Mouse (Mus musculus) telencephalon, adult 2 months (tissue): ENCODE data around the gene Iqch.

Experiments used
- DNase-seq: peaks from one replicate; pipeline ENCODE4 v3.0.0-alpha.2; 2011; ENCODE audit warnings: low read depth, low spot score

The Iqch gene

DNA sequence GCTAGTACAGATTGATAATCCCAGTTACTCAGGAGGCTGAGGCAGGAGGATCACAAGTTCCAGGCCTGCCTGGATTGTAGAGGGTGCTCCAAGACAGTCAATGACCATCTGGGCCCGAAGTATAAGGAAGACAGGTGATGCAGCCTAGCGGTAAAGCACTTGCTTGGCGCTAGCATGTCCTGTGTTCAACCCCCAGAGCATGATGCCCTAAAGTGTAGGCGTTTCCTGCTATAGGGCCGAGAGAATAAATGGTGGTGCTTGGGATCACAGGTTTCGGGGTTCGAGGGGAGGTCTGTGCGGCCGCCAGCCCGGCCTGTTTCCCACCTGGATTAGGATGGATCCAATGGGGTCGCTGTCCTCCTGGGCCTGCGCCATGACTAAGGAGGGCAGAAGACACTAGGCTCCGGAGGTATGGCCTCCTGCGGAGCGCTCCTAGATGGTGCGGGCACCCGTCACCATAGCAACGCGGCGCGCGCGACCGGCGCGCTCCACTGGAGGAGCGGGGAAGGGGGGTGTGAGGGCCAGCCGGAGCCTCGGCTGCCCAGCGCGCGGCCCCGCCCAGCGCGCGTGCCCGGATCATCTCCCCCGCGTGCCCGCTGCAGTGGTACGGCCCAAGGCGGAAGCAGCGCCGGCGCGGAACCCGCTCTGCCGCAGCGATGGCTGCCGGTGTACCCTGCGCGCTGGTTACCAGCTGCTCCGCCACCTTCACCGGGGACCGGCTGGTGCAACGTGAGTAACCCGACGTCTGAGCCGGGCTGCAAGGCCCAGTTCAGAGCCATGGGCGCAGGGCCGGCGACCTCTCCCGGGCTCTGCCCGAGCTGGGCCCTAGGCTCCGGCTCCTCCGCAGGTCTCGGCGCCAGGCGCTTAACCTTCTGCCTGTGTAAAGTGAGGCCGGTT lies at the start of gene Iqch, which contains the start of gene Aagab:
Gene Iqch, minus strand, starts transcription at position 451 of the 897 bp plus-strand sequence.
Gene Aagab, plus strand, starts transcription at position 618 of the 897 bp plus-strand sequence.
- peak; percentile 92 for DNase-seq

DNA sequence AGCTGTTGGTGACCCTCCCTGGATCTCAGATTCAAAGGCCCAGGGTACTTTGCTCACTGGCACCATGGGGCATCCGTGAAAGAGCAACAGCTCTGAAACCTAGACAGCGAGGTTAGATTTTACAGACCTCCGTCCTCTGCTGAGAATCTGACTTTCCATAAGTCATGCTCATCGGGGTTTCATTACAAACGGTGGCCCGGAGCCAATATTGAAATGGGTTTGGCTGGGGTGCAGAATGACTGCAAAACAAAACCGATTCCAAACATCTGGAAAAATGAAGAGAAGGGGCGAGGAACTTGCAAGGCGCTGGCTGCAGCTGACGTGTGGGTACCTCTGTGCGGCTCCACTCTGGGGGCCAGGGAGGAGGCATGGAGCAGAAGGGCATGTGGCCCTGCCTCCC lies 49.3 kb upstream of the Iqch start:
- DNase-seq, result no peak

DNA sequence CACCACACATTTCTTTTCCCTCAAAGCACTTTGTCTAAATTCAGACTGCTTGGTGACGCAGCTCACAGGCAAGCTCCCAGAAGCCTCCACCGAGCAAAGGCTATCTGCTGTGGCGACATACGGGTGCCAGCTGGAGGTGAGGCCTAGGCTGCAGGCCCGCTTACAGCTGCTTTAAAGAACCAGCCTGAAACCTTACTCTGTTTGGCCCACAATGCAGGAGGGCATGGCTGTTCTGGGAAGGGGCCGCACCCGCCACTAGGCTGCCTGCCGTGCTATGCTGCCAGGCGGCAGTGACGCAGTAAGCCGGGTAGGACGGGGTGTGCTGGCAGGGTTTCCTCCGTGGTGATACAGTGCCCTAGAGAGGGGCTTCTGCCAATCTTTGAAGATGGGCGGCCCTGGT lies 48.6 kb upstream of the Iqch start:
- no peak for DNase-seq

GRCm38 (mm10) chr9:63649841-63650545 lies 47.7 kb upstream of the Iqch start:
- DNase-seq, result no peak

DNA sequence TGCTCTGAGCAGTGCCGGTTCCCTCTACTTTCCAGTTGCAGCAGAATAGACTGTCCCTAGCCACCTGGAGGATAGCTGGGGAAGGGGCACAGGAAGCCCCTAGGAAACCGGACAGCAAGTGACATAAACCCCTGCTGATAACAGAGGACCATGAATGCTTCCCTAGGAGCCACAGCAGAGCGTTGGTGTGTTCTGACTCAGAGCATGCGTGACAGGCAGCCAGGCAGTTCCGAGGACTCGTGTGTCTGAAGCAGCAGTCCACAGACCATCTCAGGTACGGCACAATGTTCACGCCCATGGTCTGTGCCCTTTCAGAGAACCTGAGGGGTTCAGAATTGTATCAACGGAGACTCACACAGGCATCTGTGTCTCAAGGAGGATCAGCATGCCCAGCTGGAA lies 46.2 kb upstream of the Iqch start:
- DNase-seq, result no peak

GRCm38 (mm10) chr9:63647581-63648519 lies 45.6 kb upstream of the Iqch start:
- no peak for DNase-seq

DNA sequence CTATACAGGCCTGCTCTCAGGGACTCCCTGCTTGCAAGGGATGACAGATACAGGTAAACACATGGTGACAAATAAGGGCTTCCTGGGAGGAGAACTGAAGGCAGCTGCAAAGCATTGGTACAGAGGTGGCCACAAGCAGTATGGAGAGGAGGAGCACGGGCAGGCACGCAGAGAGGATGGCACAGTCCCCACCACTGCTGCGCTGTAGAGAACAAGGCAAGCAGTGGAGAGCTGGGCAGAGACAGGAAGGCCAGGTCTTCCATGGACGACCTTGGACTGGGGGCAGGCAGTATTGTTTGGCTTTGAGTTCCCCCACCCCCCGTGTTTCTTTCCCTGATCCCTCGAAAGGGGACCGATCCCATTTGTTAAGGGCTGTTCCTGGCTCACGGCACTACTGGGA lies 42.8 kb upstream of the Iqch start:
- DNase-seq, result no peak

DNA sequence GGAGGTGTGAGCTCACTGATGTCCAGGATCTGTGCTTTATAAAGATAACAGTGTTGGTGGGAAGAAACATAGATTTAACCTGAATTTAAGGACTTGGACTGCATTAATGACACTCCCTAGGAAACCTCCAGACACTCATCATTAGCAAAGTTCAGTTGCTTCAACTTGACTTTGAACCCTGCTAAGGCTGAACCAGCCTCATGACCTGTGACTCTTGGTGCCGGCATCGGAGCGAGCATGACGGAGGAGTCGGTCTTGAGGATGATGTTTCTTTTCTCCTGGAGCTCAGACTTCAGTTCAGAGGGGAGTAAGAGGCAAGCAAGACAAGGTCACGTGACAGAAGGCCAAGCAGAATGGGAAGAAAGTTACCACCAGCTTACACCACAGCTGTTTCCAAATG lies 41.7 kb upstream of the Iqch start:
- DNase-seq, result no peak

DNA sequence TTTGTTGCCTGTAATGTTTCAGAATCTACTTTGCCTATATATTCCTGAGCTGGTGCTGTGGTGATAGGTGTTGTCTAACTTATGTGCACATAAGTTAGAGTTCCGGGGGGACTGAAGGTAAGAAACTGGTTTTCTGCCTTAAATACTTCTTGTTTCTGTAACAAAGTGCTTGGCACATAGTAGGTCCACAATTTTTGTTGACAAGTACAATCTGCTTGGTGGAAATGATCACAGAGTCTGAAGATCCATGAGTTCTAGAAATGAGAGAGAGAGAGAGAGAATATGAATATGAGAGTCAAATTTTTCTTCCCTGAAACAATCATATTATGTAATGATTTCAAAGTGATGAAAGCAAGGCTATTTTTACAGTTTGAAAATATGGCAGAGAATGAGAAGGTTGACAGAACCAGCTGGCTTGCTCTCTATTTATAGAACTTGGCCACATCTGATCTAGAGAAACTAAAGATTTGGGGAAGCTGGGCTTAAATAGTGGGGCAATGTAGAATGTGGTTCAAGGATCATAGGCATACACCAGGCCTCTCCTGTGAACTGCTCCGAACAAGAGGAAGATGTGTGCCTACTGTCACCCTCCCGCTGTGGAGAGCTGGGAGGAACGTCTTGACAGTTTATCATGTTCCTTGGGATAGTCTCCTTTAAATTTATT lies 39.8 kb upstream of the Iqch start:
- peak; percentile 84 for DNase-seq

DNA sequence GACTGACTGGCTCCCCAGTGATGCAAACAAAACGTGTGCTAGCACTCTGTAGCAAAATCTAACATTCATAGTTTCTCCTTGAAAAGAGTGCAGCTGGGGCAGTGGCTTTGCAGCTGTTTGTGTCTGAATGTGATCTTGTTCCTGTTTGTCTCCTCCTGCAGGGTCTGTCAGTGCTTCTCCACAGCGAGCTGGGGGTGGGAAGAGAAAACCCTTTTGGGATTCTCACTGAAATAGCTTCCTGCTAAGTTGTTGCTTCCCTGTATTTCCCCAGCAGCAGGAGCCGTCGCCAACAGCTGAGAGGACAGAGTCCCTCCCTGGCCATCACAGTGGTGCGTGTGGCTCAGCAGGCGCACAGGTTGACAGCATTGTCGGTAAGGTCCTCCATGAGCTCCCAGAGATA lies 33.8 kb upstream of the Iqch start:
- DNase-seq, result no peak

DNA sequence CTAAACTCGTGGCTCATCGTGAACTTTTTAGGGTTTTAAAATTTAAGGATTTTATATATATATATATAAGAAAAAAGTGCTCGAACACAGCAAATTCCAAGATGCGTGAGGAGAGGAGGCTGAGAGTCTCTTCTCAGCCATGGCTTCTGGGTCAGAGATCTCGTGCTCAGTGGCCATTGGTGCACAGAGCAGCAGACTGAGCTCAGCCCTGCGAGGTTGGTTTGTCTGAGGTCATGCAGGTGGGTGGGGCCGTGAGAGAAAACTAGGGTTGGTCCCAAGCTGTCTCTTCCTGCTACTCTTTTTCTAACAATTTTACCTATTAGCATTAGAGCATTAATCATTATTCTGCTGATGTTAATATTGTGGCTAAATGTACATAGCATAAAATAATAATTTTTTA lies 31.0 kb upstream of the Iqch start:
- no peak for DNase-seq

DNA sequence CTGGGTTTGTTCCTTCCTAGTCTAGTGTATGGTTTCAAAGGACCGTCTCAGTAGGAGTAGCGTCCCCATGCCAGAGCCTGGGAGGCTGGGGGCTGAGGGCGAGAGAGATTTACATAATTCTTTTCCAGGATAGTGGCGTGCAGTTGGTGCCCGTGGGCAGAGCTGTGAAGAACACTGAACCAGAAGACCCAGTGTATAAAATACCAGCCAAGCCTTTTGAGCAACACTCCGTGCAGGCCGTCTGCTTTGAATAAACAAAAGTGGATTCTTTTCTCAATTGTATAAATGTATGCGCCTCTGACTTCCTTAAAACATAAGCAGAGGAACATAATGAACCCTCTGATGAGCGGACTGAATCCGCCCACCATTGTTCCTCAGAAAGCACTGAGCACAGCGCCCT lies 30.6 kb upstream of the Iqch start:
- DNase-seq, result peak; percentile 90

- DNase-seq, result no peak
These were observed 29.8 kb upstream of the Iqch start for GRCm38 (mm10) chr9:63632045-63632444.

DNA sequence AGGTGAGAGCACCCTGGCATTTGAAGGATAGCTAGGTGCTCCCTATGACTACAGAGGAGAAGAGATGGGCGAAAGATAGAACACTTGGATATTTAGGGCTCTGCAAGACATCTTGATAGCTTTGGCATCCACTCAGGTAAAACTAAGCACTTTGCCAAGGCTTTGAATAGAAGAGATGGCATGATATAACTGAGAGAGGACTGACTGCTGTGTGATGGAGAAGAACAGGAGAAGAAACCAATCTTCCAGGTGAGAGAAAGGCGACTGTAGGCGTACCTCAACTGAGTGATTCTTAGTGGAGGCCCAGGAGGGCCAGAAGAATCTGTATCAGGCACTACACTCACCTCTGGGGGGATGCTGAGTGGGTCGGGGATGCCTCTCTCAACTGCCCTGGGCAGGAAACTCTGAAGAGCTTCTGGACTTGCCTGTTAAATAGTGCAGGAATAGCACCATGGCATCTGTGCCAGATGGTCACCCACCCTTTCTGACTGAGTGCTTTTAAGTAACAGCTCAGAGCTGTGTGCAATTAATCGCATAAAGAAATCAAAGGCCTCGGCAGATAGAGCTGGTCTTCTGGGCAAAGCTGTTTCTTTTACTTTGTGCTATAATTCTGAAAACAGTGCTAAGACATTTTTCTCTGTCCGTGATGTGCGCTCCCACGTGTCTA lies 22.9 kb upstream of the Iqch start:
- DNase-seq, result no peak

DNA sequence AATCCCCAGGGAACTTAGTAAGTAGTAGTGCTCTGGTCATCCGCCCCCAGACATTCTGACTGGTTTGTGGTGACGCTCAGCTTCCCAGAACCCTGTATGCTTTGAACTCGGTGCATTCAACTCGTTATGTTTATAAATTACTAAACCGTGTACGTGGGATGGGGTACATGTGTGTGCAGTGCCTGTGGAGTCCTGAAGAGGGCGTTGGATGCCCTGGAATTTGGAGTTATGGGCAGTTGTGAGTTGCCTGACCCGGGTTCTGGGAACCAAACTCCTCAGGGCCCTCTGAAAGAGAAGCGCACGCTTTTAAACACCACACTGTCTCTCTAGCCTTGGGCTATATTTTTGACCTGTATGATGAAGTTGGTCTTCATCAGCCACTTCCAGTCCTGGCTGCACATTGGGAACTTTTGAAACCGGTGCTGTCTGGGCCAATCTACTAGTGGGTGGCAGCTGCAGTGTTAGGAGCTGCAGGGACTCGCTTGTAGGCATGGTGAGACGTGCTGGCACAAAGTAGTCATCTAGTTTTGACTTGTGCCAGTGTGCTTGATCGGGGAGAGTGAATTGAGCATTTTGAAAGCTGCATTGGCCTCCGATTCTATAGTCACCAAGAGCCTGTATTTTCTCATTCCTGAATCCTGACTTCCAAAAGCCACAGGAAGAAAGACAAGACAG lies 21.7 kb upstream of the Iqch start:
- no peak for DNase-seq

DNA sequence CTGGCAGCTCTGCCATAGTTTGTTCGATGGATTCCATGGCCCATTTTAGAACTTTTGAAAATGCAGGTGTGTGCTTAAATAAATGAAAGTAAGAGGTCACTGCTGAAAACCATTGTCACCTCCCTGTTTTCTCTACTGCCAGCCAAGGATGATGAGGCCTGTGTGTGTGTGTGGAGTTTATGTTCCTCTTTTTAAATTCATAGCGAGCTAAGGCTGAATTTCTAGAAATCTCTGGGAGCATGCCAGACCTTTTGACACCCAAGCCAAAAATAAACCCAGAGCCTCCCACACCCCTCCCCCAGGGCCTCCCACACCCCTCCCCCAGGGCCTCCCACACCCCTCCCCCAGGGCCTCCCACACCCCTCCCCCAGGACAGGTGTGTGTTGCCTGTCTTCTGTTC lies 15.7 kb upstream of the Iqch start:
- DNase-seq, result no peak

DNA sequence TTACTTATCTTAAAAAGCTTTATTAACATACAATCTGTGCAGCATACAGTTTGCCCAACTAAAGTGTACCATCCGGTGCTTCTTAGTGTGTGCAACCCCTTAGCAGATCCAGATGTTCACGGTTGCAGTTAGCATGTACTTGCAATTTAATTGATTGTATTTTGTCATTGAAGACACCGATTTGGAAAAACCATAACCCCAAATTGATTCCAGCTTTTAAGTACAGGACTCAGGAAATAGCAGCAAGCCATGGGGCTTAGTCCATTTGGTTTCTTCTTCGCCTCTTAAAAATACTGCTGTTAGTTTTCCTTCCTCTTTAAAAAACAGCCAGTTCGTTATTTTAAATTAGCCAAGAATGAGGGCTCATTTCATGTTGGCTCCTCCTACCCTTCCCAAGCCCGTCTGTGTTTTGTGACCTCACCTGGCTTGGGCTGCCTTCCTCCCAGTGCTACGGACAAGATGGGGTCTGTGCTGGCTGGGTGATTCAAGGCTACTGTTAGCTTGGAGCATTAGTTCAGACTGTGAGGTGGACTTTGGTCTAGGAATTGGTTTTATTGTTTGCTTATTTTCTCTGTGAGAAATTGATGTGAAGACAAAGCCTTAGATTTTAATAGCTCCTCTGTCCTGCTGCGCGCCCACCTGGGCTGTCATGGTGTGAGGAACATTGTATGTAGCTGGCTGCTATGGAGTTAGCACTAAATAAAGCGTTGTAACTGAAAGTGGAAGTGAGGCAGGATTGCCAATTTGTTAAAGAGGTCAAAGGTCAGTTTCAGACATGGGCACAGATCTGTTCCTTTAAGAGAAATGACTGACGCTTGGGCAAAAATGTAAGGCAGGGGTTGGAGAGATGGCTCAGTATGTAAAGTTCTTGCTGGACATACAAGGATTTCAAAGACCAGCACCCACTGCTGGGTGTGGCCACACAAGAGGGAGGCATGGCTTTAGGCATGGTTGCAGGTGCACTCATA lies 12.0 kb upstream of the Iqch start:
- no peak for DNase-seq

DNA sequence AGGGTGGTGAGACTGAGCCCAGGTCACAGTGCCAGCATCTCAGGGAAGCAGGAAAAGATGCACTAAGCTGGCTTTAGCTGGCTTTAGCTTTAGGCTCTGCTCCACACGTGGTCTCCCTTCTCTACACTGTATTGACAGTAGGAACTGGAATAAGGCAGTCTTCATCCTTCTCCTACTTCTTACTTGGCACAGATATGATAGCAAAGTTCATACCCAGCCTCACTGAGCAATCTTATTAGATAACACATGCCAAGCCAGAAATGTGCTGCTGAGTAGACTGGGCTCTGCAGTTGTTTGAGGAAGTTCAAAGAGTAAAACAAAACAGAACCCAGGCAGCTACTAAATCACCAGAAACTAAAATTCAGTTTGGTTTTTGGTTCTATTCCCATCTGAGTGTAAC lies 11.3 kb upstream of the Iqch start:
- DNase-seq, result no peak
